Mouse (Mus musculus) cerebellum, adult 2 months (tissue): ENCODE measurements around the gene Adora1. TPM values are rescaled to one million over a fixed set of nuclear protein-coding genes. Genes with fewer than 3 reads are reported as not detected.
A peak's percentile ranks its signal among the peaks of the same experiment; 100 is the strongest.

Source experiments
- DNase-seq, 2 experiments: peaks; one replicate each; pipeline ENCODE4 v3.0.0; 2021
- H3K27ac ChIP-seq: fragments of 200-500 bp; 2 replicates; pipeline ENCODE4 v1.5.1; 2012; ENCODE audit warnings: low read length, control low read depth, inconsistent platforms; ENCODE audit not compliant: insufficient read depth
- H3K27me3 ChIP-seq: fragments of 200-500 bp; 2 replicates; pipeline ENCODE4 v1.6.1; 2012; ENCODE audit warnings: inconsistent platforms, mild to moderate bottlenecking, low read length, moderate library complexity; ENCODE audit not compliant: control insufficient read depth, insufficient read depth
- H3K4me1 ChIP-seq: fragments of 200-500 bp; 2 replicates; pipeline ENCODE4 v1.6.1; 2011; ENCODE audit warnings: low read length; ENCODE audit not compliant: control insufficient read depth, insufficient read depth
- H3K4me3 ChIP-seq: fragments of 200-500 bp; replicated peaks from 2 replicates; pipeline ENCODE3; 2011; ENCODE audit warnings: mild to moderate bottlenecking, low read depth, low read length, control low read depth; ENCODE audit not compliant: insufficient read depth
- CTCF ChIP-seq: fragments of 200-500 bp; IDR thresholded peaks from 2 replicates; pipeline ENCODE4 v1.5.1; 2011; ENCODE audit warnings: low read depth, mild to moderate bottlenecking, control low read depth, low read length, moderate library complexity, borderline replicate concordance; ENCODE audit not compliant: insufficient read depth
- POLR2A ChIP-seq: fragments of 200-500 bp; IDR thresholded peaks from 2 replicates; pipeline ENCODE4 v1.6.1; 2011; ENCODE audit warnings: low read length, control low read depth, borderline replicate concordance; ENCODE audit not compliant: insufficient read depth
- WGBS: fragments of 180-500 bp; shearing (Covaris S2); methylation state at CpG from one replicate; pipeline ENCODE4 v1.1.7; 2018; 5-methylcytosine and 5-hydroxymethylcytosine counted together
- polyA plus RNA-seq: library from polyadenylated mRNA; depleted of rRNA; stranded (reverse); fragments of >200 nt; gene quantifications from 2 replicates; pipeline ENCODE4 v1.2.3, GENCODE M21; 2012; rRNA removed

Gene Adora1
- 154 and 160 TPM in 2 replicates for polyA plus RNA-seq

- 1% methylated on average over 37 of the region's 37 CpGs for WGBS
- peak in 1 of 2 experiments; percentile 63 for DNase-seq
- H3K4me3 ChIP-seq = peak within 1 kb of the TSS; percentile 96
- TF ChIP-seq CTCF (no peak), POLR2A (no peak)
- H3K27ac ChIP-seq = peak within 1 kb of the TSS; percentile 98
- H3K4me1 ChIP-seq = peaks cover 19% of the 10 kb centered on the region; the same call in 1 of the 2 replicates
- no peaks in the 10 kb centered on the region for H3K27me3 ChIP-seq
Observed at GRCm38 (mm10) chr1:134235391-134235921, at the start of gene Adora1. TSS of gene Adora1 (minus strand) at chr1:134235431.

GRCm38 (mm10) chr1:134283108-134283507 lies 47.9 kb upstream of the Adora1 start:
- Histone ChIP-seq H3K27me3 (no peaks in the 10 kb centered on the region), H3K4me3 (no peak overlapping the region), H3K27ac (no peak overlapping the region), H3K4me1 (peaks cover 9% of the 10 kb centered on the region)
- WGBS = 37% methylated on average over 1 of the region's 1 CpGs
- DNase-seq = no peak
- TF ChIP-seq POLR2A (no peak), CTCF (no peak)

GRCm38 (mm10) chr1:134282342-134282741 lies 47.1 kb upstream of the Adora1 start:
- Histone ChIP-seq H3K4me3 (no peak overlapping the region), H3K4me1 (peaks cover 13% of the 10 kb centered on the region), H3K27ac (no peak overlapping the region), H3K27me3 (no peaks in the 10 kb centered on the region)
- TF ChIP-seq POLR2A (no peak), CTCF (no peak)
- WGBS = 96% methylated on average over 3 of the region's 3 CpGs
- DNase-seq = no peak

- WGBS = 76% methylated on average over 4 of the region's 4 CpGs
- TF ChIP-seq POLR2A (no peak), CTCF (peak; percentile 25; the same call in 1 of the 2 replicates)
- H3K27ac ChIP-seq = no peak overlapping the region
- no peak overlapping the region for H3K4me3 ChIP-seq
- DNase-seq = no peak
- no peaks in the 10 kb centered on the region for H3K27me3 ChIP-seq
- H3K4me1 ChIP-seq = peaks cover 18% of the 10 kb centered on the region
Observed at GRCm38 (mm10) chr1:134281563-134281962, 46.3 kb upstream of the Adora1 start.

- H3K4me3 ChIP-seq = no peak overlapping the region
- WGBS = 28% methylated on average over 5 of the region's 5 CpGs
- no peak for TF ChIP-seq CTCF
- no peak for TF ChIP-seq POLR2A
- no peak overlapping the region for H3K27ac ChIP-seq
- H3K27me3 ChIP-seq = no peaks in the 10 kb centered on the region
- H3K4me1 ChIP-seq = peaks cover 32% of the 10 kb centered on the region
- peak in 1 of 2 experiments; percentile 45 for DNase-seq
Observed at GRCm38 (mm10) chr1:134280174-134280573, 44.9 kb upstream of the Adora1 start.

GRCm38 (mm10) chr1:134276823-134277222 lies 41.6 kb upstream of the Adora1 start:
- H3K4me3 ChIP-seq = no peak overlapping the region
- H3K27ac ChIP-seq = peak overlapping the region; percentile 95
- TF ChIP-seq CTCF (no peak), POLR2A (no peak)
- WGBS = 78% methylated on average over 7 of the region's 7 CpGs
- peak in 1 of 2 experiments; percentile 18 for DNase-seq
- H3K27me3 ChIP-seq = no peaks in the 10 kb centered on the region
- H3K4me1 ChIP-seq = peaks cover 59% of the 10 kb centered on the region

GRCm38 (mm10) chr1:134275616-134276464 lies 40.6 kb upstream of the Adora1 start:
- TF ChIP-seq CTCF = no peak
- TF ChIP-seq POLR2A = peak; percentile 22; the same call in 1 of the 2 replicates
- Histone ChIP-seq H3K4me1 (peaks cover 59% of the 10 kb centered on the region), H3K27ac (peak overlapping the region; percentile 95), H3K4me3 (no peak overlapping the region), H3K27me3 (no peaks in the 10 kb centered on the region)
- peak; percentile 89 to 90 for DNase-seq
- 9% methylated on average over 13 of the region's 13 CpGs for WGBS

GRCm38 (mm10) chr1:134274483-134274920 lies 39.3 kb upstream of the Adora1 start:
- H3K27ac ChIP-seq = peak overlapping the region; percentile 95
- H3K4me1 ChIP-seq = peaks cover 56% of the 10 kb centered on the region
- DNase-seq = peak; percentile 92 to 94
- no peaks in the 10 kb centered on the region for H3K27me3 ChIP-seq
- TF ChIP-seq POLR2A (no peak), CTCF (no peak)
- no peak overlapping the region for H3K4me3 ChIP-seq
- 14% methylated on average over 7 of the region's 7 CpGs for WGBS
